In the genomic region with DNA sequence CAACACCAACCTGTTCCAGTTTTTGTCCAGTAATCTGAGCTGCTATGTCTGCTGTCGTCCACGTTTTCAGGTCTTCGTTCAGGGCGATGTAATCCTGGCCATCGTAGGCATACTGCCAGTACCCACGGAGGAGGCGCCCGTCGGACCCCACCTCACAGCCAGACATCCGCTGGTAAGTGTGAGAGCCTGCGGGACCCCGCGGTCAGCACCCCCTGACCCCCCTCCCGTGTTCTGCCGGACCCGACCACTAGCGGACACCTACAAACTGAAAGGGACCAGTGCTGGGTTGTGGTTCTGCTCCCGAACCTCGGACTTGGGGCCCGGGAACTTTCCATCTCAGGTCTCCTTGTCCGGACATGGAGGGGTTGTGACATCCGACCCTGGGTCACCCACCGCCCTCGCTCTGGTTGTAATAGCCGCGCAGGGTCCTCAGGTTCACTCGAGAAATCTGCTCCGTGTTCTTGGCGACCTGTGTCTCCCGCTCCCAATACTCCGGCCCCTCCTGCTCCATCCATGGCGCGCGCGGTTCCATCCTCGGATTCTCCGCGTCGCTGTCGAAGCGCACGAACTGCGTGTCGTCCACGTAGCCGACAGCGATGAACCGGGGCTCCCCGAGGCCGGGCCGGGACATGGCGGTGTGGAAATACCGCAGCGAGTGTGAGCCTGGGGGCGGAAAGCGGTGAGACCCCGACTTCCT, we compare ENCODE assay signal across 8 mouse cellular contexts. TPM values are rescaled to one million over a fixed set of nuclear protein-coding genes. Genes with fewer than 3 reads are reported as not detected.
DNase-seq lines count a peak whose midpoint lies in the region; ATAC-seq and TF ChIP-seq lines count a peak whose summit lies in the region.

No protein-coding gene starts in this region.

- no peaks in the 10 kb centered on the region for H3K9me3 ChIP-seq in forebrain, embryonic 14.5 days (replicated peaks; ENCODE audit: control insufficient read depth, low read length)
- no peaks in the 10 kb centered on the region for H3K9me3 ChIP-seq in liver, embryonic 16.5 days (replicated peaks; ENCODE audit: control insufficient read depth, low read length)

- WGBS in forebrain, embryonic 14.5 days, result 3% methylated on average over 57 of the region's 57 CpGs
- WGBS in liver, embryonic 16.5 days (ENCODE audit: insufficient replicate concordance), result 2% methylated on average over 57 of the region's 57 CpGs

- H3K27ac ChIP-seq in gastrocnemius, adult 2 months, result peak overlapping the region; percentile 90
- no peak overlapping the region for H3K27ac ChIP-seq in forebrain, embryonic 14.5 days (ENCODE audit: low read depth, low read length)
- peak overlapping the region; percentile 52; the same call in 1 of the 2 replicates for H3K27ac ChIP-seq in liver, embryonic 16.5 days (ENCODE audit: low read length)

- peaks cover 26% of the 10 kb centered on the region for H3K27me3 ChIP-seq in forebrain, embryonic 14.5 days (replicated peaks; ENCODE audit: control insufficient read depth, insufficient read depth, low read length)
- peaks cover 15% of the 10 kb centered on the region for H3K27me3 ChIP-seq in liver, embryonic 16.5 days (ENCODE audit: control insufficient read depth, insufficient read depth, low read depth, low read length)

- no peak for DNase-seq in gastrocnemius, adult 2 months
- no peak for DNase-seq in gastrocnemius, postnatal 14 days
- peak; percentile 22 for DNase-seq in CD4-positive helper T cell, adult 2 months (ENCODE audit: low read depth, low spot score)
- DNase-seq in forebrain, embryonic 14.5 days (ENCODE audit: low spot score), result no peak
- DNase-seq in retina, postnatal 1 day, result no peak
- DNase-seq in right cerebral cortex, postnatal 14 days, result no peak

- intact Hi-C loops in gastrocnemius, adult 2 months (cut with DNase I), result no loop called here
- intact Hi-C loops in gastrocnemius, postnatal 14 days (cut with DNase I; ENCODE audit: low total_unique reads), result no loop called here

- peak overlapping the region; percentile 85 for H3K4me3 ChIP-seq in gastrocnemius, adult 2 months
- peak overlapping the region; percentile 20 for H3K4me3 ChIP-seq in forebrain, embryonic 14.5 days (ENCODE audit: low read depth, low read length)
- peak overlapping the region; percentile 63 for H3K4me3 ChIP-seq in liver, embryonic 16.5 days (ENCODE audit: low read depth, low read length)

- H3K4me2 ChIP-seq in forebrain, embryonic 14.5 days (ENCODE audit: low read length), result peak overlapping the region; percentile 42
- peak overlapping the region; percentile 76 for H3K4me2 ChIP-seq in liver, embryonic 16.5 days (ENCODE audit: low read depth, low read length)

- no peaks in the 10 kb centered on the region for H3K4me1 ChIP-seq in forebrain, embryonic 14.5 days (ENCODE audit: control insufficient read depth, insufficient read depth, low read length)
- H3K4me1 ChIP-seq in liver, embryonic 16.5 days (ENCODE audit: control insufficient read depth, low read depth, low read length), result peaks cover 26% of the 10 kb centered on the region

- peak overlapping the region; percentile 47 for H3K9ac ChIP-seq in forebrain, embryonic 14.5 days (ENCODE audit: low read length)
- H3K9ac ChIP-seq in liver, embryonic 16.5 days (ENCODE audit: low read depth, low read length), result peak overlapping the region; percentile 36

- H3K36me3 ChIP-seq in forebrain, embryonic 14.5 days (ENCODE audit: control insufficient read depth, insufficient read depth, low read length), result no peaks in the 10 kb centered on the region
- H3K36me3 ChIP-seq in liver, embryonic 16.5 days (ENCODE audit: control insufficient read depth, insufficient read depth), result no peaks in the 10 kb centered on the region

- no peak for TF ChIP-seq CTCF in gastrocnemius, adult 2 months (IDR thresholded peaks at IDR 0.05)

- no peak for ATAC-seq in forebrain, embryonic 14.5 days
- ATAC-seq in liver, embryonic 16.5 days (ENCODE audit: low read depth), result no peak
- no peak for ATAC-seq in granulocyte monocyte progenitor cell, adult 5-6 weeks (replicated peaks; ENCODE audit: poor library complexity, severe bottlenecking)

RNA-seq across cellular contexts. Expression of a gene that starts 22.1 kb away (rescaled TPM):
- 10 to 100 TPM; 28.2 to 41.1 TPM for total RNA-seq in gastrocnemius, adult 2 months (2021)
- 10 to 100 TPM; 26.5 to 40.1 TPM for total RNA-seq in gastrocnemius, postnatal 14 days (2021)
- 11.6 and 14.2 TPM in 2 replicates for polyA plus RNA-seq in forebrain, embryonic 14.5 days (2014; fragmentation: Nextera tagmentation; extraction: Ambion mirVana)
- 126 and 139 TPM in 2 replicates for polyA plus RNA-seq in liver, embryonic 16.5 days (2015; fragmentation: Nextera tagmentation; extraction: Ambion mirVana)
- 1,023 and 1,149 TPM in 2 replicates for total RNA-seq in granulocyte monocyte progenitor cell, adult 5-6 weeks (2014; fragmentation: Nextera tagmentation)
- total RNA-seq in granulocyte monocyte progenitor cell, adult 5-6 weeks (2017), result 564 and 822 TPM in 2 replicates

RNA-seq across cellular contexts. Expression of a gene that starts 22.2 kb away (rescaled TPM):
- total RNA-seq in gastrocnemius, adult 2 months (2021), result 100 to 1,000 TPM; 364 to 443 TPM
- 100 to 1,000 TPM; 464 to 543 TPM for total RNA-seq in gastrocnemius, postnatal 14 days (2021)
- polyA plus RNA-seq in forebrain, embryonic 14.5 days (2014; fragmentation: Nextera tagmentation; extraction: Ambion mirVana), result 1,022 and 1,419 TPM in 2 replicates
- 904 and 1,002 TPM in 2 replicates for polyA plus RNA-seq in liver, embryonic 16.5 days (2015; fragmentation: Nextera tagmentation; extraction: Ambion mirVana)
- total RNA-seq in granulocyte monocyte progenitor cell, adult 5-6 weeks (2014; fragmentation: Nextera tagmentation), result 4,404 and 5,660 TPM in 2 replicates
- total RNA-seq in granulocyte monocyte progenitor cell, adult 5-6 weeks (2017), result 1,485 and 1,727 TPM in 2 replicates

RNA-seq across cellular contexts. Expression of a gene that starts 22.4 kb away (rescaled TPM):
- 10 to 100 TPM; 31.7 to 33.4 TPM for total RNA-seq in gastrocnemius, adult 2 months (2021)
- 10 to 100 TPM; 30.5 to 33.1 TPM for total RNA-seq in gastrocnemius, postnatal 14 days (2021)
- 41.6 and 50.4 TPM in 2 replicates for polyA plus RNA-seq in forebrain, embryonic 14.5 days (2014; fragmentation: Nextera tagmentation; extraction: Ambion mirVana)
- 21.3 and 21.9 TPM in 2 replicates for polyA plus RNA-seq in liver, embryonic 16.5 days (2015; fragmentation: Nextera tagmentation; extraction: Ambion mirVana)
- 38.4 and 39.2 TPM in 2 replicates for total RNA-seq in granulocyte monocyte progenitor cell, adult 5-6 weeks (2014; fragmentation: Nextera tagmentation)
- 18.6 and 19.2 TPM in 2 replicates for total RNA-seq in granulocyte monocyte progenitor cell, adult 5-6 weeks (2017)

RNA-seq across cellular contexts. Expression of a gene that starts 26.7 kb away (rescaled TPM):
- 1 to 10 TPM; 1.3 to 1.4 TPM for total RNA-seq in gastrocnemius, adult 2 months (2021)
- total RNA-seq in gastrocnemius, postnatal 14 days (2021), result 1 to 10 TPM; 2.3 to 2.7 TPM
- 6.0 and 6.7 TPM in 2 replicates for polyA plus RNA-seq in forebrain, embryonic 14.5 days (2014; fragmentation: Nextera tagmentation; extraction: Ambion mirVana)
- 2.2 and 2.3 TPM in 2 replicates for polyA plus RNA-seq in liver, embryonic 16.5 days (2015; fragmentation: Nextera tagmentation; extraction: Ambion mirVana)
- 3.2 and 3.3 TPM in 2 replicates for total RNA-seq in granulocyte monocyte progenitor cell, adult 5-6 weeks (2014; fragmentation: Nextera tagmentation)
- 3.2 and 4.0 TPM in 2 replicates for total RNA-seq in granulocyte monocyte progenitor cell, adult 5-6 weeks (2017)

RNA-seq across cellular contexts. Expression of a gene that starts 37.5 kb away (rescaled TPM):
- 1 to 10 TPM; 8.6 to 8.8 TPM for total RNA-seq in gastrocnemius, adult 2 months (2021)
- 10 to 100 TPM; 11.1 to 12.3 TPM for total RNA-seq in gastrocnemius, postnatal 14 days (2021)
- 10.5 and 14.6 TPM in 2 replicates for polyA plus RNA-seq in forebrain, embryonic 14.5 days (2014; fragmentation: Nextera tagmentation; extraction: Ambion mirVana)
- polyA plus RNA-seq in liver, embryonic 16.5 days (2015; fragmentation: Nextera tagmentation; extraction: Ambion mirVana), result 12.2 and 13.4 TPM in 2 replicates
- 41.4 and 56.6 TPM in 2 replicates for total RNA-seq in granulocyte monocyte progenitor cell, adult 5-6 weeks (2014; fragmentation: Nextera tagmentation)
- total RNA-seq in granulocyte monocyte progenitor cell, adult 5-6 weeks (2017), result 48.6 and 53.9 TPM in 2 replicates

Comparison
In these comparisons a context has a peak if more than half of its experiments do, and no peak if none do; other contexts are left out.
1. H3K4me3 ChIP-seq: peak in every context shown above with its lines; median percentile 85 in gastrocnemius, adult 2 months; 63 in liver, embryonic 16.5 days; 20 in forebrain, embryonic 14.5 days.
2. RNA of a gene that starts 22.1 kb away (total RNA-seq): 564 to 1,149 TPM in granulocyte monocyte progenitor cell, adult 5-6 weeks; 28.2 to 41.1 TPM in gastrocnemius, adult 2 months and 26.5 to 40.1 TPM in gastrocnemius, postnatal 14 days; every median in the first group is over 10 times any median in the second.